Mouse (Mus musculus) MEL (cell line): ENCODE data around the gene Bnc2.

Experiments
- CTCF ChIP-seq, 3 experiments: IDR thresholded peaks in 2 of 3; conservative IDR thresholded peaks in 1 of 3; 2 replicates each; pipeline ENCODE4 v1.5.1; 2011 to 2012; ENCODE audit warnings: low read length in 3 of 3, low read depth in 2 of 3, mild to moderate bottlenecking in 2 of 3, improper control_type of control experiment in 1 of 3, inconsistent platforms in 1 of 3, mixed read lengths in 1 of 3, moderate library complexity in 1 of 3; ENCODE audit not compliant: control insufficient read depth in 1 of 3, insufficient read depth in 1 of 3, poor library complexity in 1 of 3, severe bottlenecking in 1 of 3
- MXI1 ChIP-seq: IDR thresholded peaks from 2 replicates; pipeline ENCODE4 v1.6.1; 2011; ENCODE audit warnings: mild to moderate bottlenecking, low read depth, low read length, improper control_type of control experiment
- POLR2A ChIP-seq, 2 experiments: IDR thresholded peaks; 2 replicates each; pipeline ENCODE4 v1.6.1; 2011 to 2012; ENCODE audit warnings: low read length in 2 of 2, mild to moderate bottlenecking in 2 of 2, control low read depth in 1 of 2, improper control_type of control experiment in 1 of 2, low read depth in 1 of 2, moderate library complexity in 1 of 2; ENCODE audit not compliant: control insufficient read depth in 1 of 2, insufficient read depth in 1 of 2, poor library complexity in 1 of 2
- SIN3A ChIP-seq: IDR thresholded peaks from 2 replicates; pipeline ENCODE4 v1.6.1; 2012; ENCODE audit warnings: low read length, improper control_type of control experiment, inconsistent platforms
- ZKSCAN1 ChIP-seq: IDR thresholded peaks from 2 replicates; pipeline ENCODE4 v1.6.1; 2012; ENCODE audit warnings: low read depth, mild to moderate bottlenecking, inconsistent platforms, low read length, improper control_type of control experiment, moderate library complexity

GRCm38 (mm10) chr4:84674318-84675170 is 531 bp downstream of the Bnc2 start:
- TF ChIP-seq POLR2A (IDR thresholded peaks at IDR 0.05; ENCODE audit: control insufficient read depth in 1 of 2, insufficient read depth in 1 of 2, low read depth in 1 of 2, low read length in 2 of 2, poor library complexity in 1 of 2) (no peak), SIN3A (no peak), MXI1 (no peak), ZKSCAN1 (no peak), CTCF (IDR thresholded peaks at IDR 0.05 in 2 of 3, conservative IDR thresholded peaks at IDR 0.05 in 1 of 3; ENCODE audit: control insufficient read depth in 1 of 3, insufficient read depth in 1 of 3, low read depth in 2 of 3, low read length in 3 of 3, poor library complexity in 1 of 3, severe bottlenecking in 1 of 3) (no peak)
